Mouse (Mus musculus): ENCODE data around the gene Eif1b.

The Eif1b gene

GRCm38 (mm10) chr9:120492010-120492399 lies at the start of gene Eif1b:
Eif1b (plus strand) TSS chr9:120492232.
- DNase-seq (ENCODE audit: low spot score): no peak

GRCm38 (mm10) chr9:120444642-120445041 lies 47.4 kb upstream of the Eif1b start:
- DNase-seq (ENCODE audit: low spot score): no peak

GRCm38 (mm10) chr9:120449696-120450329 lies 42.2 kb upstream of the Eif1b start:
- DNase-seq (ENCODE audit: low spot score): no peak

GRCm38 (mm10) chr9:120455768-120456655 lies 36.0 kb upstream of the Eif1b start:
- no peak for DNase-seq (ENCODE audit: low spot score)

- no peak for DNase-seq (ENCODE audit: low spot score)
Observed at GRCm38 (mm10) chr9:120470431-120470830, 21.6 kb upstream of the Eif1b start.

- no peak for DNase-seq (ENCODE audit: low spot score)
Observed at GRCm38 (mm10) chr9:120481644-120482043, 10.4 kb upstream of the Eif1b start.

- no peak for DNase-seq (ENCODE audit: low spot score)
Observed at GRCm38 (mm10) chr9:120482382-120482781, 9.7 kb upstream of the Eif1b start.

GRCm38 (mm10) chr9:120483101-120483500 lies 8.9 kb upstream of the Eif1b start:
- DNase-seq (ENCODE audit: low spot score): no peak

GRCm38 (mm10) chr9:120487076-120487475 lies 5.0 kb upstream of the Eif1b start:
- no peak for DNase-seq (ENCODE audit: low spot score)

GRCm38 (mm10) chr9:120491509-120491908 lies 523 bp upstream of the Eif1b start:
- DNase-seq (ENCODE audit: low spot score): no peak

GRCm38 (mm10) chr9:120492400-120493351 lies 644 bp downstream of the Eif1b start:
- peak; percentile 62 for DNase-seq (ENCODE audit: low spot score)

GRCm38 (mm10) chr9:120493781-120494180 lies 1.7 kb downstream of the Eif1b start:
- DNase-seq (ENCODE audit: low spot score): no peak

- DNase-seq (ENCODE audit: low spot score): no peak
Observed at GRCm38 (mm10) chr9:120496691-120497090, 4.7 kb downstream of the Eif1b start.

GRCm38 (mm10) chr9:120497983-120498382 lies 6.0 kb downstream of the Eif1b start:
- DNase-seq (ENCODE audit: low spot score): no peak

- no peak for DNase-seq (ENCODE audit: low spot score)
Observed at GRCm38 (mm10) chr9:120501191-120501902, 9.3 kb downstream of the Eif1b start.

- DNase-seq (ENCODE audit: low spot score): peak; percentile 53
Observed at GRCm38 (mm10) chr9:120502013-120502412, 10.0 kb downstream of the Eif1b start.

- no peak for DNase-seq (ENCODE audit: low spot score)
Observed at GRCm38 (mm10) chr9:120504423-120504822, 12.4 kb downstream of the Eif1b start.

GRCm38 (mm10) chr9:120511781-120512180 lies 19.7 kb downstream of the Eif1b start:
- DNase-seq (ENCODE audit: low spot score): no peak

- DNase-seq (ENCODE audit: low spot score): no peak
Observed at GRCm38 (mm10) chr9:120516720-120517119, 24.7 kb downstream of the Eif1b start.

- DNase-seq (ENCODE audit: low spot score): no peak
Observed at GRCm38 (mm10) chr9:120518946-120519345, 26.9 kb downstream of the Eif1b start.

- no peak for DNase-seq (ENCODE audit: low spot score)
Observed at GRCm38 (mm10) chr9:120519469-120520125, 27.6 kb downstream of the Eif1b start.

Data from left cerebral cortex, adult 11 months (tissue).